24 mouse cellular contexts compared by ENCODE assay signal in genomic region chr12:61322114-61322513, GRCm38 (mm10).
DNase-seq lines count a peak whose midpoint lies in the region; ATAC-seq and TF ChIP-seq lines count a peak whose summit lies in the region.
"Had no signal": no experiment of that assay in that cellular context is flagged by ENCODE, and none has a peak within 500 bp of the region (broad histone marks: within the 10 kb centered on the region; RNA-seq: fewer than 3 reads in every experiment).

No protein-coding gene starts in this region.

- ATAC-seq in midbrain, postnatal 0 days (ENCODE audit: low FRiP score): no peak
- ATAC-seq: intestine, embryonic 16.5 days; midbrain, embryonic 13.5 days had no signal

- no peak overlapping the region for H3K4me3 ChIP-seq in midbrain, postnatal 0 days (ENCODE audit: low read depth, low read length)
- no peak overlapping the region for H3K4me3 ChIP-seq in midbrain, embryonic 10.5 days
- H3K4me3 ChIP-seq: erythroblast, embryonic 14.5 days; heart, adult 2 months; hindbrain, embryonic 12.5 days; kidney, embryonic 15.5 days; limb, embryonic 12.5 days; liver, embryonic 13.5 days; lung, embryonic 15.5 days; midbrain, embryonic 13.5 days; myocyte had no signal

- DNase-seq in frontal cortex, adult 2 months (ENCODE audit: extremely low spot score in 1 of 2, low spot score in 1 of 2): peak; percentile 23 to 38
- no peak for DNase-seq in frontal cortex, postnatal 25 days (ENCODE audit: low spot score in 2 of 2)
- DNase-seq in midbrain, postnatal 0 days (ENCODE audit: low spot score): peak; percentile 59
- DNase-seq in midbrain, embryonic 10.5 days (ENCODE audit: low spot score): no peak
- DNase-seq in brain, embryonic 18.5 days (ENCODE audit: low read depth, low spot score): peak; percentile 51
- peak; percentile 37 for DNase-seq in layer of hippocampus, adult 9-10 months (ENCODE audit: low spot score)
- DNase-seq in spleen, postnatal 4 days (ENCODE audit: low spot score in 2 of 2): no peak
- DNase-seq: cerebellum, adult 11 months; cerebellum, postnatal 36 days; gastrocnemius, postnatal 14 days; heart, adult 2 months; liver, embryonic 13.5 days; retina, postnatal 1 day; thymus, postnatal 25 days had no signal

- TF ChIP-seq CTCF in midbrain, postnatal 0 days (IDR thresholded peaks at IDR 0.05): no peak

- H3K9me3 ChIP-seq in midbrain, postnatal 0 days (ENCODE audit: low read length): no peaks in the 10 kb centered on the region
- no peaks in the 10 kb centered on the region for H3K9me3 ChIP-seq in midbrain, embryonic 10.5 days (replicated peaks)
- H3K9me3 ChIP-seq: hindbrain, embryonic 12.5 days; kidney, embryonic 15.5 days; limb, embryonic 12.5 days; liver, embryonic 13.5 days; lung, embryonic 15.5 days; midbrain, embryonic 13.5 days had no signal

- no peak overlapping the region for H3K4me2 ChIP-seq in midbrain, postnatal 0 days (ENCODE audit: low read depth, low read length, poor library complexity, severe bottlenecking)
- H3K4me2 ChIP-seq: hindbrain, embryonic 12.5 days; kidney, embryonic 15.5 days; limb, embryonic 12.5 days; liver, embryonic 13.5 days; lung, embryonic 15.5 days; midbrain, embryonic 13.5 days had no signal

- no peaks in the 10 kb centered on the region for H3K4me1 ChIP-seq in midbrain, postnatal 0 days (ENCODE audit: insufficient read depth, low read length)
- no peaks in the 10 kb centered on the region for H3K4me1 ChIP-seq in midbrain, embryonic 10.5 days
- H3K4me1 ChIP-seq: hindbrain, embryonic 12.5 days; kidney, embryonic 15.5 days; limb, embryonic 12.5 days; liver, embryonic 13.5 days; lung, embryonic 15.5 days; midbrain, embryonic 13.5 days had no signal

- no peak overlapping the region for H3K27ac ChIP-seq in midbrain, postnatal 0 days (ENCODE audit: low read depth, low read length)
- no peak overlapping the region for H3K27ac ChIP-seq in midbrain, embryonic 10.5 days (replicated peaks)
- H3K27ac ChIP-seq: heart, adult 2 months; hindbrain, embryonic 12.5 days; kidney, embryonic 15.5 days; limb, embryonic 12.5 days; liver, embryonic 13.5 days; lung, embryonic 15.5 days; macrophage; midbrain, embryonic 13.5 days had no signal

- WGBS in midbrain, postnatal 0 days: 78% methylated on average over 1 of the region's 1 CpGs
- WGBS in midbrain, embryonic 10.5 days: 95% methylated on average over 1 of the region's 1 CpGs

- H3K9ac ChIP-seq in midbrain, postnatal 0 days (replicated peaks; ENCODE audit: low read length, poor library complexity, severe bottlenecking): no peak overlapping the region
- H3K9ac ChIP-seq: hindbrain, embryonic 12.5 days; kidney, embryonic 15.5 days; limb, embryonic 12.5 days; liver, embryonic 13.5 days; lung, embryonic 15.5 days; midbrain, embryonic 13.5 days had no signal

- no peaks in the 10 kb centered on the region for H3K36me3 ChIP-seq in midbrain, postnatal 0 days (ENCODE audit: insufficient read depth, low read length)
- no peaks in the 10 kb centered on the region for H3K36me3 ChIP-seq in midbrain, embryonic 10.5 days
- H3K36me3 ChIP-seq: G1E; hindbrain, embryonic 12.5 days; kidney, embryonic 15.5 days; limb, embryonic 12.5 days; liver, embryonic 13.5 days; lung, embryonic 15.5 days; midbrain, embryonic 13.5 days had no signal

- no peaks in the 10 kb centered on the region for H3K27me3 ChIP-seq in midbrain, postnatal 0 days (ENCODE audit: insufficient read depth, low read length)
- no peaks in the 10 kb centered on the region for H3K27me3 ChIP-seq in midbrain, embryonic 10.5 days (ENCODE audit: low read depth, poor library complexity, severe bottlenecking)
- H3K27me3 ChIP-seq: hindbrain, embryonic 12.5 days; kidney, embryonic 15.5 days; limb, embryonic 12.5 days; liver, embryonic 13.5 days; lung, embryonic 15.5 days; midbrain, embryonic 13.5 days had no signal

Comparison
In these comparisons a context has a peak if more than half of its experiments do, and no peak if none do; other contexts are left out.
1. DNase-seq: peak in frontal cortex, adult 2 months (2 of 2), midbrain, postnatal 0 days (single experiment), brain, embryonic 18.5 days (single experiment) and layer of hippocampus, adult 9-10 months (single experiment); none in frontal cortex, postnatal 25 days (0 of 2), midbrain, embryonic 10.5 days (single experiment) and spleen, postnatal 4 days (0 of 2).